Mouse (Mus musculus): Measurements from ENCODE around the gene Chad.

GRCm38 (mm10) chr11:94574560-94574959 is 9.7 kb downstream of the Chad start:
- TF ChIP-seq MYOG (IDR thresholded peaks at IDR 0.05; ENCODE audit: control insufficient read depth in 1 of 3, insufficient read depth in 1 of 3, insufficient read length in 2 of 3, low read depth in 2 of 3) (no peak), E2F4 (IDR thresholded peaks at IDR 0.05; ENCODE audit: insufficient read depth) (no peak), MAX (IDR thresholded peaks at IDR 0.05; ENCODE audit: low read depth) (no peak), TCF12 (IDR thresholded peaks at IDR 0.05; ENCODE audit: insufficient read depth, poor library complexity, severe bottlenecking) (no peak), MYOD1 (IDR thresholded peaks at IDR 0.05; ENCODE audit: control insufficient read depth in 1 of 3, insufficient read length in 2 of 3, low read depth in 2 of 3) (no peak), POLR2A (IDR thresholded peaks at IDR 0.05; ENCODE audit: insufficient read length, low read depth) (no peak), USF1 (IDR thresholded peaks at IDR 0.05; ENCODE audit: low read depth) (no peak), POLR2AphosphoS2 (IDR thresholded peaks at IDR 0.05; ENCODE audit: insufficient read length, low read depth) (no peak)

Data from myocyte (in vitro differentiated cells).